Mouse (Mus musculus): Measurements from ENCODE around the gene Zfp786. TPM values are rescaled to one million over a fixed set of nuclear protein-coding genes. Genes with fewer than 3 reads are reported as not detected.
"Not testable (repeated sequence)": the region's sequence is repeated elsewhere in the genome, so short reads cannot be mapped to it uniquely, and the experiment has no call there.

Gene Zfp786
- polyA plus RNA-seq, 1 experiment from 2014 or later, result 3.5 TPM

- WGBS, result 61% methylated on average over 10 of the region's 10 CpGs
- H3K9me3 ChIP-seq, result no peaks in the 10 kb centered on the region
- H3K4me1 ChIP-seq, result 0 out of 2 replicates have a peak, but pooled peaks cover under 1% of the 10 kb centered on the region
- H3K9ac ChIP-seq, result no peak overlapping the region
- H3K36me3 ChIP-seq, result peaks cover 49% of the 10 kb centered on the region
- H3K27me3 ChIP-seq, result no peaks in the 10 kb centered on the region
- no peak overlapping the region for H3K4me3 ChIP-seq
- no peak overlapping the region for H3K27ac ChIP-seq
- no peak for ATAC-seq (ENCODE audit: borderline replicate concordance, extremely low read depth, low FRiP score, low TSS enrichment)
- no peak overlapping the region for H3K4me2 ChIP-seq
These were observed 36.4 kb downstream of the Zfp786 start for GRCm38 (mm10) chr6:47794106-47794830.

- Histone ChIP-seq H3K4me3 (no peak overlapping the region), H3K4me2 (no peak overlapping the region), H3K9me3 (no peaks in the 10 kb centered on the region), H3K27ac (no peak overlapping the region), H3K27me3 (no peaks in the 10 kb centered on the region), H3K9ac (no peak overlapping the region), H3K4me1 (0 out of 2 replicates have a peak, but pooled peaks cover 5% of the 10 kb centered on the region), H3K36me3 (peaks cover 40% of the 10 kb centered on the region)
- no peak for ATAC-seq (ENCODE audit: borderline replicate concordance, extremely low read depth, low FRiP score, low TSS enrichment)
- WGBS, result 59% methylated on average over 5 of the region's 5 CpGs
These were observed 37.4 kb downstream of the Zfp786 start for GRCm38 (mm10) chr6:47793284-47793683.

- H3K9me3 ChIP-seq, result no peaks in the 10 kb centered on the region
- H3K4me1 ChIP-seq, result 0 out of 2 replicates have a peak, but pooled peaks cover 5% of the 10 kb centered on the region
- H3K27me3 ChIP-seq, result no peaks in the 10 kb centered on the region
- H3K36me3 ChIP-seq, result peaks cover 32% of the 10 kb centered on the region
- no peak overlapping the region for H3K4me2 ChIP-seq
- H3K27ac ChIP-seq, result no peak overlapping the region
- no peak overlapping the region for H3K4me3 ChIP-seq
- 89% methylated on average over 2 of the region's 2 CpGs for WGBS
- ATAC-seq (ENCODE audit: borderline replicate concordance, extremely low read depth, low FRiP score, low TSS enrichment), result no peak
- H3K9ac ChIP-seq, result no peak overlapping the region
These were observed 38.1 kb downstream of the Zfp786 start for GRCm38 (mm10) chr6:47792533-47792932.

- Histone ChIP-seq H3K27ac (no peak overlapping the region), H3K4me1 (0 out of 2 replicates have a peak, but pooled peaks cover 5% of the 10 kb centered on the region), H3K27me3 (no peaks in the 10 kb centered on the region), H3K4me2 (no peak overlapping the region), H3K36me3 (peaks cover 17% of the 10 kb centered on the region), H3K9ac (no peak overlapping the region), H3K4me3 (no peak overlapping the region), H3K9me3 (no peaks in the 10 kb centered on the region)
- ATAC-seq (ENCODE audit: borderline replicate concordance, extremely low read depth, low FRiP score, low TSS enrichment), result no peak
- WGBS, result 37% methylated on average over 2 of the region's 2 CpGs
These were observed 39.9 kb downstream of the Zfp786 start for GRCm38 (mm10) chr6:47790745-47791144.

GRCm38 (mm10) chr6:47788821-47789220 lies 41.8 kb downstream of the Zfp786 start:
- 0 out of 2 replicates have a peak, but pooled peaks cover 5% of the 10 kb centered on the region for H3K4me1 ChIP-seq
- H3K9ac ChIP-seq, result peak overlapping the region; percentile 65
- H3K27me3 ChIP-seq, result no peaks in the 10 kb centered on the region
- no peaks in the 10 kb centered on the region for H3K9me3 ChIP-seq
- H3K27ac ChIP-seq, result peak overlapping the region; percentile 96
- peak overlapping the region; percentile 52 for H3K4me3 ChIP-seq
- no peaks in the 10 kb centered on the region for H3K36me3 ChIP-seq
- 29% methylated on average over 3 of the region's 3 CpGs for WGBS
- peak overlapping the region; percentile 62 for H3K4me2 ChIP-seq
- ATAC-seq (ENCODE audit: borderline replicate concordance, extremely low read depth, low FRiP score, low TSS enrichment), result no peak

- no peaks in the 10 kb centered on the region for H3K36me3 ChIP-seq
- H3K4me3 ChIP-seq, result peak overlapping the region; percentile 52
- peak overlapping the region; percentile 62 for H3K4me2 ChIP-seq
- peak; percentile 95 for ATAC-seq (ENCODE audit: borderline replicate concordance, extremely low read depth, low FRiP score, low TSS enrichment)
- H3K9me3 ChIP-seq, result no peaks in the 10 kb centered on the region
- H3K27me3 ChIP-seq, result no peaks in the 10 kb centered on the region
- H3K9ac ChIP-seq, result peak overlapping the region; percentile 65
- 0 out of 2 replicates have a peak, but pooled peaks cover 5% of the 10 kb centered on the region for H3K4me1 ChIP-seq
- H3K27ac ChIP-seq, result peak overlapping the region; percentile 96
- WGBS, result under 1% methylated on average over 18 of the region's 18 CpGs
These were observed 42.5 kb downstream of the Zfp786 start for GRCm38 (mm10) chr6:47787941-47788736.

GRCm38 (mm10) chr6:47784707-47785412 lies 45.8 kb downstream of the Zfp786 start:
- WGBS, result 65% methylated on average over 5 of the region's 5 CpGs
- Histone ChIP-seq H3K9ac (no peak overlapping the region), H3K27ac (no peak overlapping the region), H3K4me1 (peaks cover 10% of the 10 kb centered on the region), H3K27me3 (no peaks in the 10 kb centered on the region), H3K4me2 (no peak overlapping the region), H3K4me3 (no peak overlapping the region), H3K36me3 (no peaks in the 10 kb centered on the region), H3K9me3 (no peaks in the 10 kb centered on the region)
- no peak for ATAC-seq (ENCODE audit: borderline replicate concordance, extremely low read depth, low FRiP score, low TSS enrichment)

- Histone ChIP-seq H3K4me3 (peak overlapping the region; percentile 55), H3K9ac (peak overlapping the region; percentile 32), H3K27me3 (no peaks in the 10 kb centered on the region), H3K9me3 (no peaks in the 10 kb centered on the region), H3K4me1 (peaks cover 8% of the 10 kb centered on the region), H3K4me2 (peak overlapping the region; percentile 52), H3K27ac (peak overlapping the region; percentile 53), H3K36me3 (no peaks in the 10 kb centered on the region)
- ATAC-seq (ENCODE audit: borderline replicate concordance, extremely low read depth, low FRiP score, low TSS enrichment), result peak; percentile 72; the same call in 1 of the 2 replicates
- under 1% methylated on average over 21 of the region's 21 CpGs for WGBS
These were observed 49.3 kb downstream of the Zfp786 start for GRCm38 (mm10) chr6:47781091-47781968.

GRCm38 (mm10) chr6:47780576-47781013 lies 50.1 kb downstream of the Zfp786 start:
- no peaks in the 10 kb centered on the region for H3K36me3 ChIP-seq
- H3K9ac ChIP-seq, result 0 out of 2 replicates have a peak overlapping the region, but pooled peaks have one; percentile 32
- H3K4me1 ChIP-seq, result peaks cover 8% of the 10 kb centered on the region
- WGBS, result 4% methylated on average over 2 of the region's 2 CpGs
- peak overlapping the region; percentile 55 for H3K4me3 ChIP-seq
- peak overlapping the region; percentile 51 for H3K27ac ChIP-seq
- peak; percentile 43; the same call in 1 of the 2 replicates for ATAC-seq (ENCODE audit: borderline replicate concordance, extremely low read depth, low FRiP score, low TSS enrichment)
- H3K9me3 ChIP-seq, result no peaks in the 10 kb centered on the region
- H3K27me3 ChIP-seq, result no peaks in the 10 kb centered on the region
- peak overlapping the region; percentile 52 for H3K4me2 ChIP-seq

GRCm38 (mm10) chr6:47771760-47772159 lies 58.9 kb downstream of the Zfp786 start:
- H3K9me3 ChIP-seq; H3K27me3 ChIP-seq; H3K36me3 ChIP-seq; H3K27ac ChIP-seq; ATAC-seq (ENCODE audit: borderline replicate concordance, extremely low read depth, low FRiP score, low TSS enrichment); H3K9ac ChIP-seq; H3K4me1 ChIP-seq: not testable (repeated sequence)
- H3K4me3 ChIP-seq, result peak overlapping the region; percentile 27; the same call in 1 of the 2 replicates
- 47% methylated on average over 9 of the region's 19 CpGs for WGBS
- peak overlapping the region; percentile 43 for H3K4me2 ChIP-seq

GRCm38 (mm10) chr6:47771113-47771512 lies 59.6 kb downstream of the Zfp786 start:
- H3K27me3 ChIP-seq; H3K4me3 ChIP-seq; H3K9ac ChIP-seq; H3K4me2 ChIP-seq; H3K9me3 ChIP-seq; H3K36me3 ChIP-seq; H3K27ac ChIP-seq; ATAC-seq (ENCODE audit: borderline replicate concordance, extremely low read depth, low FRiP score, low TSS enrichment); H3K4me1 ChIP-seq: not testable (repeated sequence)
- WGBS, result 85% methylated on average over 12 of the region's 12 CpGs
